Mouse (Mus musculus) myocyte (in vitro differentiated cells): Measurements from ENCODE around the gene Gm5426.

Source experiments
- E2F4 ChIP-seq: IDR thresholded peaks from one replicate; pipeline ENCODE4 v1.6.1; 2011; ENCODE audit warnings: mild to moderate bottlenecking, control low read depth, moderate library complexity; ENCODE audit not compliant: insufficient read depth
- MAX ChIP-seq: IDR thresholded peaks from one replicate; pipeline ENCODE4 v1.6.1; 2011; ENCODE audit warnings: low read depth, mild to moderate bottlenecking, control low read depth
- MYOD1 ChIP-seq, 3 experiments: IDR thresholded peaks; one replicate each; pipeline ENCODE4 v1.6.1; 2011; ENCODE audit warnings: control low read depth in 2 of 3, low read depth in 2 of 3, mild to moderate bottlenecking in 2 of 3, moderate library complexity in 1 of 3; ENCODE audit not compliant: insufficient read length in 2 of 3, control insufficient read depth in 1 of 3
- MYOG ChIP-seq, 3 experiments: IDR thresholded peaks; one replicate each; pipeline ENCODE4 v1.6.1; 2011; ENCODE audit warnings: control low read depth in 2 of 3, low read depth in 2 of 3, mild to moderate bottlenecking in 2 of 3; ENCODE audit not compliant: insufficient read length in 2 of 3, control insufficient read depth in 1 of 3, insufficient read depth in 1 of 3
- POLR2A ChIP-seq: IDR thresholded peaks from one replicate; pipeline ENCODE4 v1.6.1; 2011; ENCODE audit warnings: low read depth, mild to moderate bottlenecking, control low read depth, moderate library complexity; ENCODE audit not compliant: insufficient read length
- POLR2AphosphoS2 ChIP-seq: IDR thresholded peaks from one replicate; pipeline ENCODE4 v1.6.1; 2011; ENCODE audit warnings: low read depth, control low read depth; ENCODE audit not compliant: insufficient read length
- REST ChIP-seq: IDR thresholded peaks from one replicate; pipeline ENCODE4 v1.6.1; 2011; ENCODE audit warnings: mild to moderate bottlenecking, control low read depth, moderate library complexity; ENCODE audit not compliant: insufficient read depth, insufficient read length
- TCF12 ChIP-seq: IDR thresholded peaks from one replicate; pipeline ENCODE4 v1.6.1; 2011; ENCODE audit warnings: mild to moderate bottlenecking, control low read depth; ENCODE audit not compliant: poor library complexity, insufficient read depth, severe bottlenecking
- USF1 ChIP-seq: IDR thresholded peaks from one replicate; pipeline ENCODE4 v1.6.1; 2011; ENCODE audit warnings: low read depth, mild to moderate bottlenecking, control low read depth, moderate library complexity

DNA sequence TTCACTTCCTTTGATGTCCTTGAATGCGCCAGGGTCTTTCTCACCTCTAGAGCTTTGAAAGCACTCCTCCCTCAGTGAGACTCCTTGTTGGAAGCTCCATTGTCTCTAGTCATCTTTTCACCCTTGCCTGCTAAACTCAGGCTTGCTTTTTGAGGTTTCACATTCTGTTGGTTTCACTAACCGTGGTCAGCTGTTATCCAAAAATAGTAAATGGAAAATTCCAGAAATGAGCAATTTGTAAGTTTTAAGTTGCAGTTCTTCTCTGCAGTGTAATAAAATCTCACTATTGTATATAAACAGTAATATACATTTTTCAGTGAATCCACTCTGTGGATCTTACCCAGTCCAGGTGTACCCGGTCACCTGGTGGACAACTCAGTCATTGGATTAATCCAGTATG lies 21.1 kb upstream of the Gm5426 start:
- TF ChIP-seq POLR2A (no peak), MAX (no peak), MYOG (IDR thresholded peaks at IDR 0.05; ENCODE audit: control insufficient read depth in 1 of 3, insufficient read depth in 1 of 3, insufficient read length in 2 of 3, low read depth in 2 of 3) (no peak), TCF12 (no peak), POLR2AphosphoS2 (no peak), E2F4 (no peak), REST (no peak), USF1 (no peak), MYOD1 (IDR thresholded peaks at IDR 0.05; ENCODE audit: control insufficient read depth in 1 of 3, insufficient read length in 2 of 3, low read depth in 2 of 3) (no peak)
